Mouse (Mus musculus) hindbrain, postnatal 0 days (tissue): ENCODE measurements around the gene Ap1ar. TPM values are rescaled to one million over a fixed set of nuclear protein-coding genes. Genes with fewer than 3 reads are reported as not detected.

Experiments
- ATAC-seq: fragments of 200-750 bp; cut with Nextera tagmentation; 2 replicates; pipeline ENCODE4 v1.8.0; 2017; ENCODE audit warnings: mild to moderate bottlenecking, moderate TSS enrichment, moderate library complexity
- DNase-seq: peaks from one replicate; pipeline ENCODE4 v3.0.0-alpha.2; 2015; ENCODE audit warnings: low spot score
- H3K27ac ChIP-seq: fragments of 300-500 bp; sonication (generic); 2 replicates; pipeline ENCODE4 v1.5.1; 2014; ENCODE audit warnings: mild to moderate bottlenecking
- H3K27me3 ChIP-seq: fragments of 300-500 bp; sonication (generic); 2 replicates; pipeline ENCODE4 v1.6.1; 2014; ENCODE audit warnings: low read length, mixed read lengths; ENCODE audit not compliant: insufficient read depth
- H3K36me3 ChIP-seq: fragments of 300-500 bp; sonication (generic); 2 replicates; pipeline ENCODE4 v1.6.1; 2014; ENCODE audit warnings: low read length, mixed read lengths; ENCODE audit not compliant: insufficient read depth
- H3K4me1 ChIP-seq: fragments of 300-500 bp; sonication (generic); 2 replicates; pipeline ENCODE4 v1.6.1; 2014; ENCODE audit warnings: antibody characterized with exemption, low read length, mixed read lengths; ENCODE audit not compliant: insufficient read depth
- H3K4me2 ChIP-seq: fragments of 300-500 bp; sonication (generic); 2 replicates; pipeline ENCODE4 v1.6.1; 2014; ENCODE audit warnings: low read depth, mild to moderate bottlenecking, low read length, moderate library complexity, mixed read lengths
- H3K4me3 ChIP-seq: fragments of 300-500 bp; sonication (generic); 2 replicates; pipeline ENCODE4 v1.5.1; 2014; ENCODE audit warnings: low read length
- H3K9ac ChIP-seq: fragments of 300-500 bp; sonication (generic); replicated peaks from 2 replicates; pipeline ENCODE4 v1.6.1; 2014; ENCODE audit warnings: mild to moderate bottlenecking, low read length, moderate library complexity, mixed read lengths
- H3K9me3 ChIP-seq: fragments of 300-500 bp; sonication (generic); 2 replicates; pipeline ENCODE4 v1.6.1; 2016; ENCODE audit warnings: low read length, mixed read lengths
- CTCF ChIP-seq: IDR thresholded peaks from 2 replicates; pipeline ENCODE4 v1.5.1; 2016; ENCODE audit warnings: antibody characterized with exemption, control low read depth, low read depth
- WGBS: fragments of 180-500 bp; shearing (Covaris S2); extraction: QIAGEN DNeasy Blood & Tissue Kit; methylation state at CpG from one replicate; pipeline ENCODE4 v1.1.7; 2014; 5-methylcytosine and 5-hydroxymethylcytosine counted together
- polyA plus RNA-seq: library from polyadenylated mRNA; unstranded; fragments of >200 nt; fragmentation: Nextera tagmentation; extraction: Ambion mirVana; gene quantifications from 2 replicates; pipeline ENCODE4 v1.2.1, GENCODE M21; 2015
- total RNA-seq: library from RNA; depleted of rRNA; stranded (reverse); fragments of >200 nt; gene quantifications from 2 replicates; pipeline ENCODE4 v1.2.3, GENCODE M21; 2014; rRNA removed

Gene Ap1ar
- total RNA-seq (77.8 and 84.5 TPM in 2 replicates), polyA plus RNA-seq (65.4 and 69.7 TPM in 2 replicates)

DNA sequence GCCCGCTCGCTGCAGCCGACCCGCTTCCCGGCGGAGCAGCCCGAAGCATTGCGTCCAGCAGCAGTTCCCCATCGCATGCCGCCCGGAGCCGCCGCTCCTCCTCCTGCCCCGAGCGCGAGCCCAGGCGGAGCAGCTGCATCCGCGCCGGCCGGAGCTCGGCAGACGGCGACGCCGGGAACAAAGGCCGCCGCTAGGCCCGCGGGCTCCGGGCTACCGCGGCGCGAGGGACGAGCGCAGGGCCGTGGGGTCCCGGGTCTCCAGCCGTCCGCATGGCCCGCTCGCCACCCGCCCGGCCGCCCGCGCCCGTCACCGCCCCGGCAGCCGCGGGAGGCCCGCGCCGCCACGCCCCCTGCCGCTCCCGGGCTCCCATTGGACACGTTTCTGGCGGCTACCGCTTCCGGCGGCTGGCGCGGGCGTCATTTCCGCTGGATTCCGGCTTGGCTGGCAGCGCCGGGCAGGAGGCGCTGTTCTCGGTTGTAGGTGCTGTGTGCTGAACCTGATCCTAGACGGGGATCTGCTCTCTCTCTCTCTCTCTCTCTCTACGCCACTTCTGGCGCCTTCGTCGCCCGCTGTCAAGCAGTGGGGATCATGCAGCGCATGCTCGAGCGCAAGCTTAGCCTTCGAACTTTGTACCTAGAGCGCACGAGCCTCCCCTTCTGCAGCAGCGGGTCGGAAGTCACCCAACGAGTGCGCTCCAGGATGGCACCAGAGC, at the start of gene Ap1ar:
TSS of gene Ap1ar (minus strand) at position 370 of the 712 bp plus-strand sequence.
- H3K36me3 ChIP-seq: no peaks in the 10 kb centered on the region
- peak within 1 kb of the TSS; percentile 70 for H3K4me2 ChIP-seq
- DNase-seq (peak; percentile 98), ATAC-seq (peak; percentile 98)
- peak within 1 kb of the TSS; percentile 88 for H3K4me3 ChIP-seq
- under 1% methylated on average over 80 of the region's 89 CpGs for WGBS
- peak; percentile 81 for TF ChIP-seq CTCF
- H3K9ac ChIP-seq: peak within 1 kb of the TSS; percentile 92
- H3K4me1 ChIP-seq: no peaks in the 10 kb centered on the region; the same call in none of the 2 replicates
- no peaks in the 10 kb centered on the region for H3K27me3 ChIP-seq
- H3K9me3 ChIP-seq: no peaks in the 10 kb centered on the region
- H3K27ac ChIP-seq: peak within 1 kb of the TSS; percentile 92

DNA sequence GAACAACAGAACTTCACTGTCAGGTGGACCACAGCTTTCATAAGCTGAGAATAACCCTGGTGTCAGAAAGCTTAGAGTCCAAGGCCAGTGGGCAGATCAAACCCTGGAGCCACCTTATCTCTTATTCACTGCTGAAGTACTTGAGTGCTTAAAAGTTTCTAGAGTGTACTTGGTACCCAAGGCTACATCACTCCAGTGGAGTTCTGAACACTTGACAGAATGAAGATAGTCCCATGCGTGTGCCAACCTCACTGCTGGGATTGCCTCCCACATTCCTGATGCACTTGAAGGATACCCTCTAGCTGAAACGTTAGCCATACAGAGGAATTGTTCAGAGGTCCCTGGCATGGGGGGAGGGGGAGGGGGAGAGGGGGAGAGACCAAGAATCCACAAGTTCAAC, 44.4 kb upstream of the Ap1ar start:
- Histone ChIP-seq H3K4me2 (no peak overlapping the region), H3K27ac (no peak overlapping the region), H3K4me3 (no peak overlapping the region), H3K9me3 (no peaks in the 10 kb centered on the region), H3K9ac (no peak overlapping the region), H3K36me3 (no peaks in the 10 kb centered on the region), H3K27me3 (no peaks in the 10 kb centered on the region), H3K4me1 (no peaks in the 10 kb centered on the region)
- 64% methylated on average over 2 of the region's 2 CpGs for WGBS
- DNase-seq (no peak), ATAC-seq (no peak)
- no peak for TF ChIP-seq CTCF

DNA sequence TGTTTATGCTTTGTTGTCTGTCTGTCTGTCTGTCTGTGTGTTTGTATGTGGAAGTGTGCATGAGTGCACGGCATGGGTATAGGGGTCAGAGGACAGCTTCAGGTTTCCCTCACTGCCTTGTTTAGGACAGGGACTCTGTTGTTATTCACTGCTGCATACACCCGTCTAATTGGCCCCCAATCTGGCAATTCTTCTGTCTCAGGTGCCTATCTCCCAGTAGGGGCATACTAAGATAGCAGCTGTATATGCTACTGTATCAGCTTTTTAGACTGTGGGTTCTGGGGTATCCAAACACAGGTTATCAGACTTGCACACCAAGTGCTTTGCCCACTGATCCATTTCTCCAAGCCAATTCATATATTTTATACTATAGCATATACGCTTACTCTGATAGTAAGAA, 42.6 kb upstream of the Ap1ar start:
- no peaks in the 10 kb centered on the region for H3K4me1 ChIP-seq
- H3K36me3 ChIP-seq: no peaks in the 10 kb centered on the region
- no peak for TF ChIP-seq CTCF
- no peaks in the 10 kb centered on the region for H3K9me3 ChIP-seq
- no peaks in the 10 kb centered on the region for H3K27me3 ChIP-seq
- no peak overlapping the region for H3K9ac ChIP-seq
- 86% methylated on average over 3 of the region's 3 CpGs for WGBS
- ATAC-seq (no peak), DNase-seq (no peak)
- no peak overlapping the region for H3K27ac ChIP-seq
- H3K4me2 ChIP-seq: no peak overlapping the region
- no peak overlapping the region for H3K4me3 ChIP-seq

DNA sequence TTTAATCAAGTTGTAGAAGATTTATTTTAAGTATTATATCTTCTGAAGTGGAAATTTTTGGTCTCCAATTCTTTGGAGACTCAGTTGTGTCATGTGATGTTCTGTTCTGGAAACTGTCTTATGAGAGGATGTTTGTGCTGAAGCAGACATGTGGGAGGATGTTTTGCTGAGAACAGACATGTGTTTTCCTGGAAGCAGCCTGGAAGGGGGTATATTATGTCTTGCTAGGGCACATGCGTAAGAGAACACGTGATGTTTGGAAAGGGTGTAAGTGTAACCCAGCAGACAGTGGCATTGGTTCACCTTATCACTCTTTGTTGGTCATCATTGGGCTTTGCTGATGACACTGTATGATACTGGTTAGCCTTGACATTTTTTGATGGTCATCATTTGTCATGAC, 38.2 kb upstream of the Ap1ar start:
- 84% methylated on average over 2 of the region's 2 CpGs for WGBS
- ATAC-seq: no peak
- no peak for TF ChIP-seq CTCF

DNA sequence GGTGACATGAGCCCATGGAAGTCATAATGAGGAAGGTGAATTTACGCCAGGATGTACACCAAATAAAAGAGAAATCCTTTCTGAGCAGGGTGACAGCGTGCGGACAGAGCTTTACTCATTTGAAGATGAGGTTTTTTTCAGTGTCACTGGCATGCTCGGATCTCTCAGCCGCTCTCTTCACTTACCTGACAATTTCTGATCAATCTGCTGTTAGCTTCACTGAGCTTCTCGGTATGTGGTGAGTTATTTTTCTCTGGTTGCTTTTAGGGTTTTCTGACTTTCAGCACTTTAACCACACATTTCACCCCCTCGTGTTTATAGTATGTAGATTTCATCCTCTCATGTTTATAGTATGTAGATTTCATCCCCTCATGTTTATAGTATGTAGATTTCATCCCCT, 37.7 kb upstream of the Ap1ar start:
- Histone ChIP-seq H3K27ac (no peak overlapping the region), H3K27me3 (no peaks in the 10 kb centered on the region), H3K9me3 (no peaks in the 10 kb centered on the region), H3K9ac (no peak overlapping the region), H3K36me3 (no peaks in the 10 kb centered on the region), H3K4me3 (no peak overlapping the region), H3K4me2 (no peak overlapping the region), H3K4me1 (no peaks in the 10 kb centered on the region; the same call in 1 of the 2 replicates)
- DNase-seq: no peak
- ATAC-seq: no peak
- no peak for TF ChIP-seq CTCF
- 73% methylated on average over 7 of the region's 7 CpGs for WGBS

More for the DNA sequence above, 38.2 kb upstream of the Ap1ar start:
- no peak for DNase-seq
- Histone ChIP-seq H3K9ac (no peak overlapping the region), H3K36me3 (no peaks in the 10 kb centered on the region), H3K27me3 (no peaks in the 10 kb centered on the region), H3K4me3 (no peak overlapping the region), H3K4me1 (no peaks in the 10 kb centered on the region; the same call in 1 of the 2 replicates), H3K4me2 (no peak overlapping the region), H3K9me3 (no peaks in the 10 kb centered on the region), H3K27ac (no peak overlapping the region)

DNA sequence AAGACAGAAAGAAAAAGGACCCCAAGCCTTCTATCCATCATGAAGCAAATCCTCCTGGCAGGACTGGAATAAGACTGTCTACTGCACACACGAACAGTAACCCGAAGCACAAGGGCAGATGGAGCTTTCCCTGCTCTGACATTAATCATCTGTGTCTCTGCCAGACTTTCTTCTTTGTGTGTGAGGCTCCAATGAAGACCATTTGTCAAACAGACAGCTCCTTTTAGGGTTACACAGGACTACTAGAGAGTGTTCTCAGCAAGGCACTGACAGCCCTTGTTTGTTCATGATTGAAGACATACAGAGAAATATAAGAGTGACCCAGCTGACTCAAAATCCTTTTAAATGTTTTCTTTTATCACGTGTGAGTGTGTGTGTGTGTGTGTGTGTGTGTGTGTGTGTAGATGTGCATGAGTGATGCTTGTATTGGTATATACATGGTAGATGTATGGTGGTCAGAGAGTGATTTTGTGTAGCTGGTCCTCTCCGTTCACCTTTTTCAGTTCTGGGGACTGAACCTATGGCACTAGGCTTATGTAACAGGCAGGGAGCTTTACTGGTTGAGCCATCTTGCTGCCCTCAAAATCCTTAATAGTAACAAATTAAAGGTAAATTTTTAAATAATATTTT, 37.0 kb upstream of the Ap1ar start:
- no peak overlapping the region for H3K27ac ChIP-seq
- H3K9ac ChIP-seq: no peak overlapping the region
- H3K36me3 ChIP-seq: no peaks in the 10 kb centered on the region
- no peaks in the 10 kb centered on the region; the same call in 1 of the 2 replicates for H3K4me1 ChIP-seq
- WGBS: 30% methylated on average over 4 of the region's 4 CpGs
- H3K4me3 ChIP-seq: no peak overlapping the region
- ATAC-seq (peak; percentile 78), DNase-seq (peak; percentile 70)
- H3K27me3 ChIP-seq: no peaks in the 10 kb centered on the region
- no peaks in the 10 kb centered on the region for H3K9me3 ChIP-seq
- H3K4me2 ChIP-seq: no peak overlapping the region
- no peak for TF ChIP-seq CTCF

DNA sequence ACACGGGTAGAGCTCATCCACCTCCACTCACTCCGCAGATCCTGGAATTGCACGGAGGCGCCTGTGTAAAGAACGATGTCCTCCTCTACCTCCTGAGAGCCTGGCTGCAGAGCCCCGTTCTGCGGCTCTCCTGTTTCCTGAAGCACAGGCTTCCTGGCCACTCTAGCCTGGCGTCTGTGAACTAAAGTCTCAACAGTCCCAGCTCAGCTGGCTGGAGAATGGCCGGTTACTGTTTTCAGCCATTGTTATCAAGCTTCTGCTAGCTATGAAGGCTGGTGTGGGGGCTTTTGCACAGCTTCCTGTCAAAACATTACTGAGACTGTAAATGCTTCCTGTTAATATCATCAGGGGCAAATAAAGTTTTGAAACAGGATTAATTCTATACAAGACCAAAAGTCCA, 34.3 kb upstream of the Ap1ar start:
- no peak overlapping the region for H3K4me3 ChIP-seq
- 87% methylated on average over 9 of the region's 9 CpGs for WGBS
- no peaks in the 10 kb centered on the region for H3K36me3 ChIP-seq
- H3K9me3 ChIP-seq: no peaks in the 10 kb centered on the region
- H3K27ac ChIP-seq: no peak overlapping the region
- H3K27me3 ChIP-seq: no peaks in the 10 kb centered on the region
- no peaks in the 10 kb centered on the region; the same call in 1 of the 2 replicates for H3K4me1 ChIP-seq
- H3K4me2 ChIP-seq: no peak overlapping the region
- H3K9ac ChIP-seq: no peak overlapping the region
- ATAC-seq: no peak
- TF ChIP-seq CTCF: no peak
- no peak for DNase-seq
